Mouse (Mus musculus): Measurements from ENCODE around the gene Mal. TPM values are rescaled to one million over a fixed set of nuclear protein-coding genes. Genes with fewer than 3 reads are reported as not detected.

Gene Mal
- polyA plus RNA-seq, 1 experiment from 2014 or later, result 3.8 TPM

DNA sequence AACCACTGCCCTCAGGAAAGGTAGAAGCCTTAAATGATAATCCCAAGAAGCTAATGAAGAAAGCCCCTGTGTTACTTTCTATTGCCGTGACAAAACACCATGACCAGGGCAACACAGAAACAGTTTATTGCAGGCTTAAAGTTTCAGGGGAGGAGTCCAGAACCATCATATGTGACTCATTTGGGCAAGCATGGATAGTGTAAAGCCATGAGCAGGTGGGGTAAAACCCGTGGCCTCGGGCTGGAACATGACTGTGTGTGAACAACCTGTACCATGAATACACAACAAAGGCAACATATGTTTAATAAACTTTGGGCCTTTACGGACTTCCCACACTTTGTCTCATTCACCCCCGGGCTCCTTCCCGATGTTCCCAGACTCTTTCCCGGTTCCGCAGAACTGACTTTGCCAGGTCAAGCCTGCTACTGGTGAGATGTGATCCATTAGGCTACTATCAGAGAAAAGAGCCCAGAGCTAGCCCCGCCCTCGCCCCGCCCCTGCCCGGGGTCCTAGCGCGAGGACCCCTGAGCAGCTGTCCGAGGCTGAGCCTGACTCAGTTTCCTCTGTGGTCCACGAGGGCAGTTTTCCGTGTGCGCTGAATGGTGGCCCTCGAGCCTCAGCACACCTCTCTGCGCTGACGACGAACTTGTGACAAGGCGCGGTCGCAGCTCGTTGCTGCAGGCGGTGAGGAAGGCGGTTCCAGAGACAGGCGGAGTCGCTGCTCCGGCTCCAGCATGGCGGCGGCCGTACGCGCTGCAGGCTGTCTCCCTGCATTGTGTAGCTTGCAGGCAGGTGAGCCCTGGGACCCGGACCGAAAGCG is 69.6 kb downstream of the Mal start, which contains the start of the genes Zfp661 and Mrps5:
Gene Zfp661, minus strand, starts transcription at position 401 of the 820 bp plus-strand sequence.
Gene Mrps5, plus strand, starts transcription at position 529 of the 820 bp plus-strand sequence.
- Histone ChIP-seq H3K27me3 (no peaks in the 10 kb centered on the region), H3K9ac (peak within 1 kb of the TSS; percentile 84), H3K4me1 (replicated peaks) (peaks cover 23% of the 10 kb centered on the region), H3K4me3 (peak within 1 kb of the TSS; percentile 75), H3K4me2 (peak within 1 kb of the TSS; percentile 70), H3K36me3 (peaks cover 5% of the 10 kb centered on the region; the same call in 1 of the 2 replicates), H3K27ac (peak within 1 kb of the TSS; percentile 90), H3K9me3 (replicated peaks) (no peaks in the 10 kb centered on the region)
- ATAC-seq (replicated peaks; ENCODE audit: insufficient number of reproducible peaks, insufficient read depth, low FRiP score, low read depth), result peak; percentile 76
- 5% methylated on average over 39 of the region's 39 CpGs for WGBS

GRCm38 (mm10) chr2:127584436-127584858 is 72.0 kb downstream of the Mal start:
- peak overlapping the region; percentile 69 for H3K4me3 ChIP-seq
- peaks cover 15% of the 10 kb centered on the region for H3K4me1 ChIP-seq (replicated peaks)
- ATAC-seq (replicated peaks; ENCODE audit: insufficient number of reproducible peaks, insufficient read depth, low FRiP score, low read depth), result peak; percentile 79
- peak overlapping the region; percentile 89 for H3K4me2 ChIP-seq
- 0% methylated on average over 24 of the region's 24 CpGs for WGBS
- peak overlapping the region; percentile 64 for H3K9ac ChIP-seq
- H3K27ac ChIP-seq, result no peak overlapping the region
- H3K36me3 ChIP-seq, result no peaks in the 10 kb centered on the region
- no peaks in the 10 kb centered on the region for H3K27me3 ChIP-seq
- H3K9me3 ChIP-seq (replicated peaks), result no peaks in the 10 kb centered on the region

Other genes starting within 250 kb of the Mal start
- gene Gpat2, start 231.5 kb downstream of the Mal start, polyA plus RNA-seq (2015; fragmentation: Nextera tagmentation; extraction: Ambion mirVana), result 0.34 and 0.35 TPM in 2 replicates
- 27.1 and 30.8 TPM in 2 replicates for gene Fahd2a, start 212.1 kb downstream of the Mal start, polyA plus RNA-seq (2015; fragmentation: Nextera tagmentation; extraction: Ambion mirVana)
- 0.86 and 2.3 TPM in 2 replicates for gene Kcnip3, start 134.6 kb downstream of the Mal start, polyA plus RNA-seq (2015; fragmentation: Nextera tagmentation; extraction: Ambion mirVana)
- 0.08 and 0.43 TPM in 2 replicates for gene Prom2, start 115.2 kb downstream of the Mal start, polyA plus RNA-seq (2015; fragmentation: Nextera tagmentation; extraction: Ambion mirVana)
- gene Zfp661, start 69.6 kb downstream of the Mal start, polyA plus RNA-seq (2015; fragmentation: Nextera tagmentation; extraction: Ambion mirVana), result 2.2 and 2.8 TPM in 2 replicates
- 123 and 132 TPM in 2 replicates for gene Mrps5, start 69.5 kb downstream of the Mal start, polyA plus RNA-seq (2015; fragmentation: Nextera tagmentation; extraction: Ambion mirVana)
- 8.1 and 10.2 TPM in 2 replicates for gene Mall, start 73.2 kb upstream of the Mal start, polyA plus RNA-seq (2015; fragmentation: Nextera tagmentation; extraction: Ambion mirVana)
- 19.6 and 20.0 TPM in 2 replicates for gene Nphp1, start 132.2 kb upstream of the Mal start, polyA plus RNA-seq (2015; fragmentation: Nextera tagmentation; extraction: Ambion mirVana)
- gene Mtln, start 135.8 kb upstream of the Mal start, polyA plus RNA-seq (2015; fragmentation: Nextera tagmentation; extraction: Ambion mirVana), result 36.4 and 45.6 TPM in 2 replicates
- 35.7 and 39.2 TPM in 2 replicates for gene Bub1, start 175.2 kb upstream of the Mal start, polyA plus RNA-seq (2015; fragmentation: Nextera tagmentation; extraction: Ambion mirVana)
- 0.28 and 0.39 TPM in 2 replicates for gene Acoxl, start 182.2 kb upstream of the Mal start, polyA plus RNA-seq (2015; fragmentation: Nextera tagmentation; extraction: Ambion mirVana)

All from heart, embryonic 15.5 days (tissue).